Mouse (Mus musculus) right cerebral cortex, adult 18-20 months (tissue): Measurements from ENCODE around the gene Msantd3.

Experiments used
- DNase-seq: peaks from one replicate; pipeline ENCODE4 v3.0.0; 2022; ENCODE audit warnings: mixed read lengths

Msantd3 gene

DNA sequence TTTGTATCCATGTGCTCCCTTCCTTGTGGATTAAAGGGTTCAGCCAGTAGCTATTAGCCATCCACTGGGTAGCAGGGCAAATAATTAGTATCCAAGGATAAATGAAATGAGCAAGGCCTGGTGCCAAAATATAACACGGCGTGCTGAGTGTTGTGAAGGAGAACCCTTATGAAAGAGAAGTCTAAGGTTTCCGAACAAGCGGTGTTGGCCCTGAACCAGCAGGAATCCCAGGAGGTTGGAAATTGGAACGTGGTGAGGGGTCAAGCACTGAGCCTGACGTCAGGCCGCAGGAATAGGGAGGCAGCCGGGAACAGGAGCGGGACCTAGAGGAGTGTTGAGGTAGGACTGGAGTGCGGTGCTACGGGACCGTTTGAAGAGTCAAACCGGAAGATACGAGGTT, 19.9 kb downstream of the Msantd3 start:
- DNase-seq, result no peak

DNA sequence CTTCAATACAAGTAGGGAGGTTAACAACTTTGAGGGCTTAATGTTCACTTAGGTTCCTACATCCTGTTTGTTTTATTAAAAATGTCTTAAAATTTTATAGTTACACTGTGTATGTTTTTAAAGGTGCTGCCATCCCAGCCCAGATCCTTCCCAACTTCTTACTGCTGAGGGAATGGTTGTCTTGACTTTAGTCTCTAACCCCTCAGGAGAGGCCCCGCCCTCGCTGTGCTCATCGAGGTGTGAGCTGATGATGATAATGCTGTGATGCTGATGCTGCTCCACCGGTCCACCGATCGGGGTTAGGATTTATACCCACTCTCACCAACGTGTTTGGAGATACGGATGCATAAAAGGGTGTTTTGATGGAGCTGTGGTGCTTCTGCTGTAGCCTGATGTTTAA, 22.1 kb downstream of the Msantd3 start:
- no peak for DNase-seq

DNA sequence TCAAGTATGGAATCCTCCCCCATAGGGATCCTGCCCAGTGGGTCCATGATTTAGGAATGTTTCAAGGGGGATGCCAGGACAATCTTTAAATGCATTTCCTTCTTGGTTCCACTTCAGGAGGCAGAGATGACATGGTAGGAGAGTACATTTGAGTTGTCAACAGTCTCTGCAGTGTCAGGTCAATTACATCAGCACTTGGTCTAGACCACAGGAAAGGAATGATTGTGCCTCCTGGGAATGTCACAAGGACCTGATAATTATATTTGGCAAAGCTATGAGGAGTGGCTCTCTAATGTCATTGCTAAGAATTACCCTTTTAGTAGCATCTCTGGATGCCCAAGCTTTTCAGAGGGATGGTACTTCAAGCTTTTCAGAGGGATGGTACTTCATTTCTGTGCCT, 25.2 kb downstream of the Msantd3 start:
- DNase-seq, result no peak

DNA sequence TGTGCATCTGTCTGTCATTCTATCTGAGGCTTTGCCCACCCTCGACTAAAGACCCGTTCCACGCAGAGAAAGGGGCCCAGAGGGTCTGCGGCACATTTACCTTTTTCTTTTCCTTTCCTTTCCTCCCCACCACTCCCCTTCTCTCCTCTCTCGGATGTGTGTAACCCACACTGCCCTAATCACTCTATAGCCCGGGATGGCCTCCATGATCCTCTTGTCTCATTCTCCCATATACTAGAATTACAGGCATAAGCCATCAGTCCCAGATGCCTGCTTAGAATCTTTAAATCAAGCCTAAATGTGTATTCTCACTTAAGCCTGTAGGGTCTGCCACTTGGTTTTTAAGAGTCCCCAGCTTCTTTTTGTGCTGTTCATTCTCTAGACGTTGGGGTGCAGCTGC, 36.6 kb downstream of the Msantd3 start:
- DNase-seq, result no peak

DNA sequence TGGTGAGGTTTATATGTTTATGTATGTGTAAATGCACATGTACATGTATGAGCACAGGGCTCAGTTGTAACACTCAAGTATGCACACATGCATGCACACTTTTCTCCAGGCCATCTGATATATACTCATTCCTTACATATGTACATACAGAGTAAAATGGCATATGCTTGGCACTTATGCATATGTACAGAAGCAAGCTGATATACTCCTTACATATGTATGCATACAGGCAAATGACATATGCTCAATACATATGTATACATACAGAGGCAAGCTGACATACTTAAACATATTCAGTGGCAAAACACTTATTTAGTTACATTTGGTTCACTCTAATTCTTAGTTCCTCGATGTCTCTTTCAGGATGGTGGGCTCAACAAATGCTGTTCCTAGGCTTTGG, 38.1 kb downstream of the Msantd3 start:
- DNase-seq, result no peak

DNA sequence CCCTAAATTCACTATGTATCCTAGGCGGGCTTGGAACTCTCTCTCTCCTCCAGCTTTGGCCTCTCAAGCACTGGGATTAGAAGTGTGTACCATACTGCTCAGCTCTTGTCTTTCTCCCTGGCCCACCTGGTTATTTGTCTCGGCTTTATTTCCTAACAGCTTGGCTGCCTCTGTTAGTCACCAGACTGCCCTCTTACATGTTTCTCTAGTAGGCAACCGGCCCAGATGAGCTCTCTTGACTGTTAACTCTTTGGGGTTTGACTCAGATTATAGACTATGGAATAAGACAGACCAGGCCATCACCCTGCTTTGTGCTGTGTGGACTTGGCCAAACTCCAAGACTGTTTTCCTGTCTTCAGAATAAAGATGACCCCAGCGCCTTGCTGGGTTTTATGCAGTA, 38.7 kb downstream of the Msantd3 start:
- DNase-seq, result no peak

DNA sequence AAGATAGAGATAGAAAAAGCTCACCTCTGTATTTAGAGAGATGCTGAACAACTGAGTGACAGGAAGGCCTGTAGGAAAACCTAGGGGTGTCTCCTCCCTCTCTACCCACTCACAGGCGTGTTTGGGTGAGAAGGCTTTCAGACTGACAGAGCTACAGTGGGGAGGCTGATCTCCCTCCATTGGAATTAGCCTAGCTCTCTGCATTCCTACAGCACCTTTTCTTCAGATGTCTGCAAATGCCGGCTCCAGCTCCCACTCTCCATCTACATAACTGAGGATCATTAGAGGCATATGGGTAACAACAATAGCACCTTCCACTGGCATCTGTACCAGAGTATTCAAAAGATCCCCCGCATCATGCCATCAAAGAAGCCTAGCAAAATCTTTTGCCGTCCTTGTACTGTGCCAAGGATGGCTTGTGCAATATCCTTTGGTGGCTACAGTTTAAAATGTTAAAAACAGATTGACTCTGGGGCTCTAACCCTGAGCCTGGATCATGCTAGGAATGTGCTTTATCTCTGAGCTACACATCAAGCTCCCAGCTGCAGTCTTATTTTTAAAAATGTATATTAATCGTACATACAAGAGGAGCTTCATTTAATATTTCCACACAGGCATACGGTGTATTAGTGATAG, 39.9 kb downstream of the Msantd3 start:
- DNase-seq, result peak; percentile 34

DNA sequence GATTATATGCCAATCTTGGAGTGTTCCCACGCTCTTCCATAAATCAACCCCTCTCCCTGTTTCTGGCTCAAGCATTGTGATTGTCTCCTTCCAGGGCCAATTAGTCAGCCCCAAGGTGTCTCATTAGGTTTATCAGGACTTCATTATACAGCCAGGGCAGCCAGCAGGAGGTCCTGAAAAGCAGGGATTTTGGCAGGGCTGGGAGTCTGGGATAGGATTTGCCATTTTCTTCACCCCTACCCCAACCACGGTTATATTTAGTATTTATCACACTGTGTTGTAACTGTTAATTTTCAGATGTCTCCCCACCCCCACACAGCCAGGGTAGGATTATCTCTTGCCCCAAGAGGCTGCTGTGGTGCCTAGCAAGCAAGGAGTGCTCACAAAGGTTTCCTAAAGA, 41.5 kb downstream of the Msantd3 start:
- no peak for DNase-seq

DNA sequence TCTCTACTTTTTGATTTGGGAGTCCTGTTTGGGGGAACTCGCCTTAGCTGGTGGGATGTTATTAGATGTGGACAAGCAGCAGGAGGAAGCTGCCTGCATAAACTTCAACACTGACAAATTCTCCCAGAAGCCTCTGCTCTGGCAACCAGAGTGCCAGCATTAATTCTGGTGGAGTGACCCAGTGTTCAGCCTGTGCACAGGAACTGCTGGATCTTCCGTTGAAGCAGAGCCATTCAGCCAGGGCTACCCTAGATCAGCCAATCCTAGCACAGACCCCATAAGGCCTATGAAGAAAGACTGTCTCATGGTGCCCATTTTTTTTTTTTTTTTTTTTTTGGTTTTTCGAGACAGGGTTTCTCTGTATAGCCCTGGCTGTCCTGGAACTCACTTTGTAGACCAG, 42.3 kb downstream of the Msantd3 start:
- no peak for DNase-seq

DNA sequence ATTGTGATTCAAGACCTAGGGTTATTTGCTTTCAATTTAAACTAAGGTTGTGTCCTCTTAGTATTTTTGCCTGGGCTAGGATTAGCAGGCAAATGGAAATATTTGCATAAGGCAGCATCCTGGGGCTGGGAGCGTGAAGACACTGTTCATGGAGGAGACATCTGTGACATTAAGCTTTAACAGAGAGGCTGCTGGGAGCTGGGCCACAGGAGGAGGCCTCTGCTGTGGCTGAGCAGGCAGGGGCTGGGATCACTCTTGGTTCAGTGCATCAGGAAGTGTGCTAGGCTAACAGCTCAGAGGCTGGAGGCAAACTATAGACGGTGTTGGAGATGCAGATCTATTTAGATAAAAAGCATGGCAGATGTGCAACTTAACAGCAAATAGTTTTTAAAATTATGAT, 43.2 kb downstream of the Msantd3 start:
- no peak for DNase-seq

DNA sequence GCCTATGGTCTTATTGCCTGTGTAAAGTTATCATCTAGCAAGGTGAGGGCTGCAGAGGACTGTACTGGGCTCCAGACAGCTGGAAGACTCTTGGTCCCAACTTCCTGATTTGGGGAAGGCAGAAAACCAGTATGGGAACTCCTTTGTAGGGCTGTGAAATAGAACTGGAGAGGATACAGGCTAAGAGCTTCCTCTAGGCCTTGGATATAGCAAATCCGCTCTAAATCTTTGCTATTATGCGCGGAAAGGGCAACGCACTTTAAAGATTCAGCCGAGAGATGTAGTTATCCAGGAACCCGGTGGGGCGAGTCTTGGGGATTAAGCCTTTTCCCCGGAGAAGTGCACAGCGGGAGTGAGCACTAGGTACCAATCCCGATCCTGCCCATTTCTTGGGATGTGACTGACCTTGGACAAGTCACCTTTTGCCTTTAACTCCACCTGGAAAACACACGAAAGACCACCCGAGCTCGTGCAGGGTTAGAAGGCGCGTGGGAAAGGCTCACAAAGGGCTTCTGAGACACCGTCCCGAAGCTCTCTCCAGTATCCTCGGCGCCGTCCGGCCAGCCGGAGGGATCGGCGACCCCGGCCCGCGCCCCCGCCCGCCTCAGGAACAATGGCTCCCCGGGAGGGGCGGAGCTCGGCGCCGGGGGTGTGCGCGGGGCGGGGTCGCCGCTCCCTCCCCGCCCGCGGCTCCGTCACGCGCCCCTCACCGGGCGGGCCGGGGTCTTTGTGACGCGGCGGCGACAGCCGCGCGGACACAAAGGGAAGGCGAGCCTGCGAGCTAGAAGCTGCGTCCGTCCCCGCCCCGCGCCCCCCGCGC, 44.9 kb downstream of the Msantd3 start, which contains the start of gene Tmeff1:
TSS of gene Tmeff1 (plus strand) at position 754 of the 820 bp plus-strand sequence.
- DNase-seq, result peak; percentile 32

DNA sequence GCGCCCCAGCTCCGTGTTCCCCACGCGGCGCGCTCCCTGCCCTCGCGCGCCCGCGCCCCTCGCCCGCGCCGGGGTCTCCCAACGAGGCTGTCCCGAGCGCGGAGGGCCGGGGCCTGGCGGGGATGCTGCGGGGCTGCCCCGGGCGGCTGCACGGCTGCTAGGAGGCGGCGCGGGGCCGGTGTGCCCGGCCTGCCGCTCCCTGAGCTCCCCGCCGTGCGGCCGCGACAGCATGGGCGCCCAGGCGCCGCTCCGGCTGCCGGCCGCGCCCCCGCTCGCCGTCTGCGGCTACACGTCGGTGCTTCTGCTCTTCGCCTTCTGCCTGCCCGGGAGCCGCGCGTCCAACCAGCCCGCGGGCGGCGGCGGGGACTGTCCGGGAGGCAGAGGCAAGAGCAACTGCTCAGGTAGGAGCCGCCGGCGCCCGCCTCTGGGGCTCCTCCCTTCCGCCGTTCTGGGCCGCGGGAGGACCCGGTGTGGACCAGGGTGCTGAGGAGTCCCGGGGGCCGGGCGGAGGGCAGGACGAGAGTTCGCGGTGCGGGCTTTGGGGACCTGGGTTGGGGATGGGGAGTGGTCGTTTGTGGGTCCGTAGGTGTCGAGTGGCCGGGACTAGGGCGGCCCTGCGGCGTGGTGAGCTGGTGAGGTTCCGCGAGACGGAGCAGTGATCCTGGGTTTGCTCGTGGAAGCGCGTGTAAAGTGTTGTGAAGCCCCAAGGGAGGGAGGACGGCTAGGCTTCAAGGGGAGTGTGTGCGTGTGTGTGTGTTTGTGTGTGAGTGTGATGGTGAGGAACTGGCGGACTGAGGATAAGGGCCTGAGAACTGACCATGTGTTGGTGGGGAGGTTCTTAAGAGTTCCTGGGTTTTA, 45.7 kb downstream of the Msantd3 start:
- DNase-seq, result peak; percentile 60

DNA sequence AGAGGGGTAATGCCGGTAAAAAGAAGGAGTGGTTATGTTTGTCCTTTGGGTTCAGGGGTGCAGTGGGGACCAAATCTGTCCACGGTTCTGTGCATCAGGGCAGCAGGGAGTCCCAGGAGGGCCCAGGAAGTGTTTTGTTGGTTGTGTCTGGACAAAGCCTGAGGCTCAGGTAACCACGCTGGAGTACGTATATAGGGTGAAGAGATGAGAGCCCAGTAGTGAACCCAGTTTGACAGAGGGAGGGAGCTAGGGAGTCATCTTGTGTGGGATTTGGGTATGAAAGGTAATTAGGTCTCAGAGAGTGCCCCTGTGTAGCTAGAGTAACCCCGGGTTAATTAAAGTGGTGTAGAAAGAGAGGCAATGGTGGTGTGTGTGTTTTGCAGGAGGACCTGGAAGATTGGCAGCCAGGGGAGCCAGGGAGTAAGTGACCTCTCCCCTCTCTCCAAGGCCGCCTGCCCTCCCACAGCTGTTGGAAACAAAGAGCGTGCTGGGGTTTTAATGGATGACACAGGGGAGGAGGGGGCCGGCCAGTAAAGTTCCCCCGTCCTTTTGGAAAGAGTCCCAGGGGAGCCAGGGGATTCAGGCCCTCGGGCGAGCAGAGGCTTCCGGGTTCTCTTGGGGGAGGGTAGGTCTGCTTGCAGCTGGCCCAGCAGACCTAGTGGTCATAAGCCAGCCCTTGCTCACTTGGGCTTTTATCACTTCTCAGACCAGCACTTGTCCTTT, 46.5 kb downstream of the Msantd3 start:
- DNase-seq, result peak; percentile 26

DNA sequence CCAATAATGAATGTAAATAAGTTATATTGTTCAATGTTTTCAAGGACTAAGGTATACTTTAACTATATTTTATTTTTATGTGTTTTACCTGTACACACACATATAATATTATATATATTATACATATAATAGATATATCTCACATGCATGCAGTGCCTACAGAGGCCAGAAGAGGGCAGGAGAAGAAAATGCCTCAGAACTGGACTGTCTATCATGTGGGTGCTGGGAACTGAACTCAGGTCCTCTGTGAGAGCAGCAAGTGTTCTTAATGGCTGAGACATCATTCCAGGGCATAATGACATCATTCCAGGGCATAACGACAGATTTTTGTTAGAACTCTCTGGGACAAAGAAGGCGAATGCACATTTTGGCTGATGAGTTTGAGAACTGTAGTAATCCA, 47.8 kb downstream of the Msantd3 start:
- no peak for DNase-seq

DNA sequence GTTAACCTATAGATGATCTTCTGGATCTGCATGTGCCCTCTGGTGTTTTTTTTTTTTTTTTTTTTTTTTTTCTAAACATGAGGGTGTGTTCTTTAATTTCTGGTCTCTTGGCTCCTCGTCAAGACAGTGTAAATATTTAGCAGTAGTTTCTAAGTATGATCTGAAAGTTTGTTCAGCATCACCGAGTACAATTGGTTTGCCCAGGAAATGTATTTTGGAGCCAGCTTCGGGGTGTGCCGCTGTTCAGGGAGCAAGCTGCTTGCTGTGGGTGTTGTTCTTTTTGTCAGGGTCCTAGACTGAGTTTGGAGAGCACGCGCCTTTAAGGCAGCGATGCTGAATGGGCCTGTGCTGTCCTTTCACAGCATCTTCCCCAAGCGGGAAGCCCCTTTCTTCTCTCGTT, 48.8 kb downstream of the Msantd3 start:
- no peak for DNase-seq

DNA sequence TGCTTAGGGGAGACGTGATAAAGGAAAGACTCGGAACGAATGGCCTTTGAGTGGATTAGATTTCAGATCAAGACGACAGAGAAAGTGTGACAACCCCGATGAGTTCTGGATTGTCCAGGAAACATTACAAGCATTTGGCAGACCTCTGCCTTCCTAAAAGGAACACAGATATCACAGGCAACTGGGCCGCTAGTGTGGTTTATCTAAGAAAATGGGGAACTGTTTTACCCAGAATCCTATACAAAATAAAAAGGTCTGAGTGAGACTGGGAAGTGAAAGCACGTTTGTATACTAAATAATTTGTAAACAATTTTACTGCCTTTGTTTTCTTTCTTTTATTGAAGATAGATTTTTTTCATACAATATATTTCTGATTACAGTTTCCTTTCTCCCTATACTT, 51.1 kb downstream of the Msantd3 start:
- no peak for DNase-seq

DNA sequence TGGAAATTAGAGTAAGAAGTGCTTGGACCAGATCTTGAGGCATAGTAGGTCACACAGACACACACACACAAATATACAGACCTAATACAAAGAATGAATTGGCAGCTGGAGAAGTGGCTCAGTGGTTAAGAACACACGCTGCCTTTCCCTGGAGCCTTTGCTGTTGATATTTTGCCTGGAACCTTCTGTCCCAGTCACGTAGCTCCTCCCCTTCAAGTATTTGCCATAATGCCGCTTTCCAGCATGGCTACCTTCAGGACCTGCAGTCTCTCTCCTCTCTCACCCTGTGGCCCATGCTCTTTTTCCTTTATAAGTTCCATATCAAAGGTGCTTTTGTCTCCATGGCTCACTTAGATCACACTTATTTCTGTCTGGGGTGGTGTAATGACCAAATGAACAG, 51.7 kb downstream of the Msantd3 start:
- DNase-seq, result no peak

DNA sequence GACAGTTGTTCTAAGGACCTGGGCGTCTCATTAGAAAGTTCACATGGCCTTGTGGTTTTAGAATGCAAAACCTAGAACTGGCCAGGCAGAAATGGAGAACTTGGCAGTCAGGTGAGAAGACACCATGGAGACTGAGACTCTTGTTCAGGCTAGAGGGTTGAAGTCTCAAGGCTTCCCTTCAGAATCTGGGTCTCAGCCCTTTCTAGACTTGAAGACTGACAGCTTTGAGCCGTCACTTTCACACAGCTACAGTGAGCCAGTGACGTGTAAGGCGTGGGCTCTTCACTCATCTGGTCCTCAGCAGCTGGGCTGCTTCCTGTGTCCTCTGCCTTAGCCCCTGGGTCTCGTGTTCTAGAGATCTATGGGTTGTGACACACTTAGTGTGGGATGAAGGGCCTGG, 52.6 kb downstream of the Msantd3 start:
- no peak for DNase-seq

DNA sequence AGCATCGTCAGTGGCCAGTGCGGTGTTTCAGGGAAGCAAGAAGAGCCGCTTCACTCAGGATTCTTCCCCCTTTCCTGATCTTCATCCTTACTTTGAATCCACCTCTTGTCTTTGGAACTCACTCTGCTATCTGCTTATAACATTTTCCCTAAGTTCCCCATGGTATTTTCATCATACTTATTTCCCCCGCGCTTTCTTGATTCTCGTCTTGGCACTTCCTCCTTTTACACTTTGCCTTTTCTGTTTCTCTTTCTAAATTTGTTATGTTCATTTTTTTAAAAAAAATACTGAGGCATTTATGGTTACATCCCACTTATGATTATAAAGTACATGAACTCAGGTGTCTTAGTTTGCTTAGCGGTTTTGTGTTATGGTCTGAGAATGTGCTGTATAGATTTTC, 53.1 kb downstream of the Msantd3 start:
- DNase-seq, result no peak

DNA sequence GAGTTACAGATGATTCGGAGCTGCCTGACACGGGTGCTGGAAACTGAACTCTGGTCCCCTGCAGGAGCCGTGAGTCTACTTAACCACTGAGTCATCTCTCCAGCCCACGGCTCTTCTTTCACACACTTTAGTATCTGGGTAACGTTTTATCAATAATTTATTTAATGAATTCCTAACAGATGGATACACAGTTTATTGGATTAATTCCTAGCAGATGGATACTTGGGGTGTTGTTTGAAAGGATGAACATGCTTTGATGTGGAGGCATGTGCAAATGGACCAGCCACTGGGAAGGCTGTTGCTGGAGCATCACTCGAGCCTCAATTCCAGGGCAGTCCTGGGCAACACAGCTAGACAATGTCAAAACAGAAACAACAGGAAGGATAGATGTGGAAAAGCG, 56.4 kb downstream of the Msantd3 start:
- no peak for DNase-seq

DNA sequence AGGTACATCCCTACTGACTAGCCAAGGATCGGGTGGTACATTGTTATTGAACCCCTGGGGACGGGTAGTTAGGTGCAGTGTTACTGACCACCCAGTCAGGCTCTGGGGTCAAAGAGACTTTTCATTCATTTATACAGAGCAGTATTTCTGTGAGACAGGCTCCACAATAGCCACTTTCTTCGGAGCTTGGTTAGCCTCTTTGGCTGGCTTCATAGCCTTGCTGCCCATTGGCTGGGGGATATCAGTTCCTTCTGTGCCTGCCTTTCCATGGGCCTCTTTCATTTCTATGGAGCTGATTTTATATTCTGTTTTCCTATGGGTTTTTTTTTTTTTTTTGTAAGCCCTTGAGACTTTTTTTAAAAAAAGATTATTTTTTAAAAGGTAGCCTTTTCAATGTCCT, 65.9 kb downstream of the Msantd3 start:
- no peak for DNase-seq

DNA sequence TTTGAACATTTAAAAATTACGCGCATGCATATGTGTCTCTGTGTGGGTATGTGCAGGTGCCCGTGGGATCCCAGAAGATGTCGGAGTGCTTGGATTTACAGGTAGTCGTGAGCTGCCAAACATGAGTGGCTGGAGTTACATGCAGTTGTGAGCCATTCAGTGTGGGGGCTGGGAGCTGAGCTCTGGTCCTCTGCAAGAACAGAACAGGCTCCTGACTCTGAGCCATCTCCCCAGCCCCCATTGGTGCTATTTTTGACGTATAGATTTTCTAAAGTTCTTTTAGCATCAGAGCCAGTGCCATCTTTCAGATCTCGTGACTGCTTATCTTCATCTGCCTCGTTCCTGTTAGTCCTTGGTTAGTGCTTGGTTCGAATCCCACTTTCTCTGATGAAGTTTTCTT, 69.8 kb downstream of the Msantd3 start:
- DNase-seq, result peak; percentile 63

DNA sequence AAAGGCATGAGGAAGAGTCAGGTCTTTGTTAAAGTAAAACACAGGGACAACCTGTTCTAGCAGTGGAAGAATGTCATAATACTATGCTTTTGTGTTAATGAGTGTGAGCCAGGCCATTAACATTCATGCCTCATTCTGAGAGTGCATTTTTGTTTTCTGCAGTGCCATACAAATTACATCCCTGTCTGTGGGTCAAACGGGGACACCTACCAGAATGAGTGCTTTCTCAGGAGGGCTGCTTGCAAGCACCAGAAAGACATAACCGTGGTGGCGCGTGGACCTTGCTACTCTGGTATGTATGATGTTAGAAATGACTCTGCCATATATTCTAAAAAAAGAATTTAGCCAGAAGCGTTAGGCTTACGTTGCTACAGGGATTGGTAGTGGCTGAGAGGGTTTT, 70.5 kb downstream of the Msantd3 start:
- no peak for DNase-seq
